Mouse (Mus musculus) heart, postnatal 0 days (tissue): ENCODE results near the gene Mex3a.

ENCODE experiments used
- CTCF ChIP-seq: IDR thresholded peaks from 2 replicates; pipeline ENCODE4 v1.5.1; 2016; ENCODE audit warnings: antibody characterized with exemption, control low read depth, low read depth
- EP300 ChIP-seq: IDR thresholded peaks from 2 replicates; pipeline ENCODE4 v1.6.1; 2016; ENCODE audit warnings: antibody characterized with exemption, low read depth

- TF ChIP-seq CTCF = no peak
- no peak for TF ChIP-seq EP300
These were observed 9.6 kb downstream of the Mex3a start for GRCm38 (mm10) chr3:88541622-88542401.
